Mouse (Mus musculus): ENCODE measurements around the gene Pnma5.
A peak's percentile ranks its signal among the peaks of the same experiment; 100 is the strongest.

Pnma5 gene

DNA sequence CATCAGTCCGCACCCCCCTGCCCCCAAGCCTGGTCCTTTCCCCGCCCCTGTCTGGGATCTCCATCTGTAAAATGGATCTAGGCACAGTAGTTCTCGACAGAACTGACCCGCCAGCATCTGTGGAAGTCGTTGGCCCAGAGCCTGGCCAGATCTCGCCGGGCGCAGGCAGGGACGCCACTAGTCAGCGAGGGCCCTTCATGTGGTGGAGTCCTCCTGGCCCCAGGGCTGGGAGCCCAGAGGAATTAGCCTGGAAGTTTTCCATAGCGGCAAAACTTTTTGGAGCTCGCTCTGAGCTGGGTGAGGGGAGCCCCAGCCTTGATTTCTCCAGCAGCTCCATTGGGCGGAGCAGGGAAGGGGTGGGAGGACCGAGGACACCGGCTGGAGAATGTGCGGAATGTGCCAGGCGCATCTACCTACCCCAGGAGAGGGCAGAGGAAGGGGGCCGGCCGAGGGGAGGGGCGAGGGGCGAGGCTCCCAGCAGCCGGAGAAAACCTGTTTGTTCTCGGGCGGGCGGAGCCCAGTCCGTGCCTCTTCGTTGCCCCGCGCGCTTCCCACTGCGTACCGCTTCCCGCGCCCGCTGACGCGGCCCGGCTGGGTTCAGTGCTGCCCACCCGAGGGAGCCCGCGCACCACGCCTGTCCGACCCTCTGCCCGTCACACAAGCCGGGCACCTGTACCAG, 49.9 kb downstream of the Pnma5 start, which contains the start of gene Zfp185:
Zfp185 (plus strand) TSS at position 499 of the 679 bp plus-strand sequence.
- DNase-seq (ENCODE audit: low read depth, low spot score), result peak; percentile 32

DNA sequence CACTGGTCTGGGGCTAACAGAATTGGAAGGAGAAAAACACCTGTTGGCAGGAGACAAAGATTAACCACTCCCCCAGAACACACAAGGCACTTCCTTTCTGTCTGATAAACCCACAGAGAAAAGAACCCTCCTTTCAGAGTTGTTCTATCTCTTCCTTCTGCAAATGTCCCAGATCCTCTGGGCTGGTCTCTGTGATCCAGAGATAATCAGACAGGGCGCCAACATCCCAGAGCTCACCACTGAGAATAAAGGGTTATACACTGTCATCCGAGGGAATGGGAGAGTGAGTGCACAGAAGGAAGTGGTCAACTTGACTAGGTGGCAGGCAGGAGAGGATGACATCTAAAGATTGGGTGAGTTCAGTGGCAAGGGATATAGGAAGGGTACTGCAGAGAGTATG, 51.3 kb downstream of the Pnma5 start:
- DNase-seq (ENCODE audit: low read depth, low spot score), result no peak
